Mouse (Mus musculus) ES-E14 (cell line): ENCODE data around the gene Lztr1. TPM values are rescaled to one million over a fixed set of nuclear protein-coding genes. Genes with fewer than 3 reads are reported as not detected.

Source experiments
- DNase-seq: peaks from one replicate; pipeline ENCODE4 v3.0.0-alpha.2; 2013; ENCODE audit warnings: low read depth, low spot score
- H3K27ac ChIP-seq: 2 replicates; pipeline ENCODE4 v1.5.1; 2012; ENCODE audit warnings: low read depth, mild to moderate bottlenecking, low read length, moderate library complexity, mixed read lengths; ENCODE audit not compliant: poor library complexity, insufficient read depth, severe bottlenecking
- H3K36me3 ChIP-seq: 2 replicates; pipeline ENCODE4 v1.6.1; 2012; ENCODE audit warnings: mild to moderate bottlenecking, low read length, moderate library complexity, mixed read lengths; ENCODE audit not compliant: control insufficient read depth, poor library complexity, insufficient read depth, severe bottlenecking
- H3K4me1 ChIP-seq, 2 experiments: fragments of 150-350 bp in 1 of 2; sonication (generic) in 1 of 2; 2 replicates each; pipeline ENCODE4 v1.6.1; 2012; ENCODE audit warnings: low read length in 2 of 2, mild to moderate bottlenecking in 1 of 2, mixed read lengths in 1 of 2; ENCODE audit not compliant: control insufficient read depth in 2 of 2, insufficient read depth in 2 of 2, poor library complexity in 1 of 2
- H3K4me3 ChIP-seq, 2 experiments: fragments of 150-350 bp in 1 of 2; sonication (generic) in 1 of 2; 2 replicates each; pipeline ENCODE4 v1.5.1; 2012; ENCODE audit warnings: low read length in 2 of 2, low read depth in 1 of 2, mild to moderate bottlenecking in 1 of 2, mixed read lengths in 1 of 2; ENCODE audit not compliant: insufficient read depth in 1 of 2, poor library complexity in 1 of 2, severe bottlenecking in 1 of 2
- H3K9ac ChIP-seq: 2 replicates; pipeline ENCODE4 v1.6.1; 2012; ENCODE audit warnings: low read depth, mild to moderate bottlenecking, low read length, mixed read lengths; ENCODE audit not compliant: poor library complexity, insufficient read depth, severe bottlenecking
- H3K9me3 ChIP-seq: fragments of 150-350 bp; sonication (generic); 2 replicates; pipeline ENCODE4 v1.6.1; 2012; ENCODE audit warnings: low read depth, mild to moderate bottlenecking, low read length; ENCODE audit not compliant: control insufficient read depth, insufficient read depth
- CHD2 ChIP-seq: IDR thresholded peaks from 2 replicates; pipeline ENCODE4 v1.6.1; 2014; ENCODE audit warnings: mild to moderate bottlenecking, low read depth, low read length, inconsistent platforms
- HCFC1 ChIP-seq: IDR thresholded peaks from 2 replicates; pipeline ENCODE4 v1.6.1; 2012; ENCODE audit warnings: low read length, inconsistent platforms, borderline replicate concordance; ENCODE audit not compliant: insufficient read depth
- MAFK ChIP-seq: IDR thresholded peaks from 2 replicates; pipeline ENCODE4 v1.6.1; 2014; ENCODE audit warnings: mild to moderate bottlenecking, low read depth, low read length, inconsistent platforms; ENCODE audit not compliant: insufficient read depth
- ZC3H11A ChIP-seq: IDR thresholded peaks from 2 replicates; pipeline ENCODE4 v1.6.1; 2012; ENCODE audit warnings: low read depth, mild to moderate bottlenecking, inconsistent platforms, low read length, borderline replicate concordance
- ZNF384 ChIP-seq: IDR thresholded peaks from 2 replicates; pipeline ENCODE4 v1.6.1; 2012; ENCODE audit warnings: low read depth, low read length, inconsistent platforms
- in situ Hi-C, 2 experiments: fragments of 600-800 bp; cut with MboI; formaldehyde crosslinking; loops; one replicate each; pipeline ENCODE4 v1.15.1; 2025; ENCODE audit warnings: low sequenced_read_pairs in 2 of 2, inconsistent platforms in 1 of 2; ENCODE audit not compliant: unreplicated experiment in 2 of 2
- total RNA-seq: library from RNA; depleted of rRNA; stranded (reverse); fragments of 300-350 nt; gene quantifications from 2 replicates; pipeline ENCODE4 v1.2.3, GENCODE M21; 2012

Lztr1 gene
- total RNA-seq, 1 experiment: 63.1 TPM

- H3K27ac ChIP-seq: no peak overlapping the region
- H3K4me1 ChIP-seq: peaks cover 2 to 28% of the 10 kb centered on the region in 2 experiments; a peak in 3 of 4 replicates
- no peak for TF ChIP-seq CHD2
- no peak for TF ChIP-seq HCFC1
- no peak for TF ChIP-seq ZNF384
- no peak for TF ChIP-seq ZC3H11A
- TF ChIP-seq MAFK: no peak
- no peak for DNase-seq
- no peak overlapping the region for H3K4me3 ChIP-seq
- no peak overlapping the region for H3K9ac ChIP-seq
- in situ Hi-C loops: no loop called here
- H3K36me3 ChIP-seq: no peaks in the 10 kb centered on the region
- no peaks in the 10 kb centered on the region for H3K9me3 ChIP-seq
Measured at GRCm38 (mm10) chr16:17556180-17556579, 47.7 kb downstream of the Lztr1 start.

GRCm38 (mm10) chr16:17556907-17557306, 48.4 kb downstream of the Lztr1 start:
- Histone ChIP-seq H3K27ac (no peak overlapping the region), H3K36me3 (no peaks in the 10 kb centered on the region), H3K4me1 (peaks cover 2 to 30% of the 10 kb centered on the region in 2 experiments; a peak in 3 of 4 replicates), H3K4me3 (no peak overlapping the region), H3K9ac (no peak overlapping the region), H3K9me3 (no peaks in the 10 kb centered on the region)
- no peak for DNase-seq
- in situ Hi-C loops: no loop called here
- TF ChIP-seq CHD2 (no peak), HCFC1 (no peak), ZNF384 (no peak), ZC3H11A (no peak), MAFK (no peak)

- Histone ChIP-seq H3K4me1 (peaks cover 2 to 33% of the 10 kb centered on the region in 2 experiments; a peak in 3 of 4 replicates), H3K4me3 (no peak overlapping the region), H3K36me3 (no peaks in the 10 kb centered on the region), H3K27ac (no peak overlapping the region), H3K9ac (no peak overlapping the region), H3K9me3 (no peaks in the 10 kb centered on the region)
- peak; percentile 61 for DNase-seq
- TF ChIP-seq ZNF384 (no peak), CHD2 (no peak), HCFC1 (no peak), MAFK (0 out of 2 replicates have a peak, but pooled peaks have one; percentile 15), ZC3H11A (peak; percentile 32; the same call in 1 of the 2 replicates)
- in situ Hi-C loops: no loop called here
Measured at GRCm38 (mm10) chr16:17557947-17558480, 49.5 kb downstream of the Lztr1 start.

GRCm38 (mm10) chr16:17558811-17559210, 50.3 kb downstream of the Lztr1 start:
- DNase-seq: no peak
- H3K9me3 ChIP-seq: no peaks in the 10 kb centered on the region
- in situ Hi-C loops: no loop called here
- H3K27ac ChIP-seq: no peak overlapping the region
- TF ChIP-seq CHD2 (no peak), ZC3H11A (no peak), HCFC1 (no peak)
- no peaks in the 10 kb centered on the region for H3K36me3 ChIP-seq
- peaks cover 2 to 31% of the 10 kb centered on the region in 2 experiments; a peak in 3 of 4 replicates for H3K4me1 ChIP-seq
- no peak overlapping the region for H3K9ac ChIP-seq
- H3K4me3 ChIP-seq: peak overlapping the region in 1 of 2 experiments; percentile 14; a peak in 3 of 4 replicates

GRCm38 (mm10) chr16:17559396-17560027, 51.0 kb downstream of the Lztr1 start:
- Histone ChIP-seq H3K9ac (no peak overlapping the region), H3K9me3 (no peaks in the 10 kb centered on the region), H3K36me3 (no peaks in the 10 kb centered on the region), H3K4me3 (peak overlapping the region in 1 of 2 experiments; percentile 14; a peak in 1 of 4 replicates), H3K27ac (no peak overlapping the region), H3K4me1 (peaks cover 2 to 28% of the 10 kb centered on the region in 2 experiments; a peak in 3 of 4 replicates)
- DNase-seq: no peak
- in situ Hi-C loops: no loop called here
- TF ChIP-seq HCFC1 (no peak), ZNF384 (no peak), CHD2 (no peak)
